Mouse (Mus musculus) midbrain, postnatal 0 days (tissue): ENCODE results near the gene 9430038I01Rik. TPM values are rescaled to one million over a fixed set of nuclear protein-coding genes. Genes with fewer than 3 reads are reported as not detected.

Source experiments
- ATAC-seq: fragments of 200-750 bp; cut with Nextera tagmentation; 2 replicates; pipeline ENCODE4 v1.8.0; 2017; ENCODE audit warnings: moderate number of reproducible peaks, mild to moderate bottlenecking, moderate TSS enrichment, moderate library complexity; ENCODE audit not compliant: low FRiP score
- DNase-seq: peaks from one replicate; pipeline ENCODE4 v3.0.0-alpha.2; 2015; ENCODE audit warnings: low spot score
- H3K27ac ChIP-seq: fragments of 300-500 bp; sonication (generic); 2 replicates; pipeline ENCODE4 v1.5.1; 2014; ENCODE audit warnings: low read depth, mild to moderate bottlenecking, low read length, mixed read lengths
- H3K27me3 ChIP-seq: fragments of 300-500 bp; sonication (generic); 2 replicates; pipeline ENCODE4 v1.6.1; 2014; ENCODE audit warnings: low read length, control low read depth, mixed read lengths; ENCODE audit not compliant: insufficient read depth
- H3K36me3 ChIP-seq: fragments of 300-500 bp; sonication (generic); 2 replicates; pipeline ENCODE4 v1.6.1; 2014; ENCODE audit warnings: low read length, control low read depth, mixed read lengths; ENCODE audit not compliant: insufficient read depth
- H3K4me1 ChIP-seq: fragments of 300-500 bp; sonication (generic); 2 replicates; pipeline ENCODE4 v1.6.1; 2014; ENCODE audit warnings: mild to moderate bottlenecking, control low read depth, antibody characterized with exemption, low read length, mixed read lengths; ENCODE audit not compliant: insufficient read depth
- H3K4me2 ChIP-seq: fragments of 300-500 bp; sonication (generic); 2 replicates; pipeline ENCODE4 v1.6.1; 2014; ENCODE audit warnings: low read depth, mild to moderate bottlenecking, low read length, mixed read lengths; ENCODE audit not compliant: poor library complexity, severe bottlenecking
- H3K4me3 ChIP-seq: fragments of 300-500 bp; sonication (generic); 2 replicates; pipeline ENCODE4 v1.5.1; 2014; ENCODE audit warnings: low read depth, mild to moderate bottlenecking, low read length, moderate library complexity
- H3K9ac ChIP-seq: fragments of 300-500 bp; sonication (generic); replicated peaks from 2 replicates; pipeline ENCODE4 v1.6.1; 2014; ENCODE audit warnings: mild to moderate bottlenecking, low read length, moderate library complexity, mixed read lengths; ENCODE audit not compliant: poor library complexity, severe bottlenecking
- H3K9me3 ChIP-seq: fragments of 300-500 bp; sonication (generic); 2 replicates; pipeline ENCODE4 v1.6.1; 2016; ENCODE audit warnings: low read length, control low read depth
- CTCF ChIP-seq: IDR thresholded peaks from 2 replicates; pipeline ENCODE4 v1.5.1; 2016; ENCODE audit warnings: antibody characterized with exemption, mild to moderate bottlenecking
- WGBS: fragments of 180-500 bp; shearing (Covaris S2); extraction: QIAGEN DNeasy Blood & Tissue Kit; methylation state at CpG from one replicate; pipeline ENCODE4 v1.1.7; 2014; 5-methylcytosine and 5-hydroxymethylcytosine counted together
- polyA plus RNA-seq: library from polyadenylated mRNA; unstranded; fragments of >200 nt; fragmentation: Nextera tagmentation; extraction: Ambion mirVana; gene quantifications from 2 replicates; pipeline ENCODE4 v1.2.1, GENCODE M21; 2015
- total RNA-seq: library from RNA; depleted of rRNA; stranded (reverse); fragments of >200 nt; gene quantifications from 2 replicates; pipeline ENCODE4 v1.2.3, GENCODE M21; 2014

Gene 9430038I01Rik
- total and polyA plus RNA-seq, 2 experiments from 2014 or later = 15.3 to 18.6 TPM

- Histone ChIP-seq H3K27ac (peak within 1 kb of the TSS; percentile 89), H3K4me1 (0 out of 2 replicates have a peak, but pooled peaks cover 3% of the 10 kb centered on the region), H3K4me3 (peak within 1 kb of the TSS; percentile 99), H3K27me3 (no peaks in the 10 kb centered on the region), H3K9me3 (no peaks in the 10 kb centered on the region), H3K4me2 (peak within 1 kb of the TSS; percentile 77), H3K36me3 (no peaks in the 10 kb centered on the region), H3K9ac (peak within 1 kb of the TSS; percentile 96)
- 0 out of 2 replicates have a peak, but pooled peaks have one; percentile 1 for TF ChIP-seq CTCF
- DNase-seq (peak; percentile 92), ATAC-seq (peak; percentile 94)
- under 1% methylated on average over 62 of the region's 69 CpGs for WGBS
These were observed 27.0 kb upstream of the 9430038I01Rik start, which contains the start of gene Glrx3 for GRCm38 (mm10) chr7:137437440-137438178. TSS of gene Glrx3 (plus strand) at chr7:137437614.

- no peak for DNase-seq
- WGBS = 81% methylated on average over 6 of the region's 6 CpGs
- no peaks in the 10 kb centered on the region for H3K36me3 ChIP-seq
- no peaks in the 10 kb centered on the region for H3K9me3 ChIP-seq
- no peaks in the 10 kb centered on the region for H3K27me3 ChIP-seq
- 0 out of 2 replicates have a peak, but pooled peaks cover 3% of the 10 kb centered on the region for H3K4me1 ChIP-seq
- H3K4me2 ChIP-seq = peak overlapping the region; percentile 77
- no peak overlapping the region; the same call in 1 of the 2 replicates for H3K27ac ChIP-seq
- peak; percentile 4; the same call in 1 of the 2 replicates for ATAC-seq
- 0 out of 2 replicates have a peak overlapping the region, but pooled peaks have one; percentile 96 for H3K9ac ChIP-seq
- peak overlapping the region; percentile 99; the same call in 1 of the 2 replicates for H3K4me3 ChIP-seq
- TF ChIP-seq CTCF = no peak
These were observed 26.3 kb upstream of the 9430038I01Rik start for GRCm38 (mm10) chr7:137436901-137437300.

- WGBS = 43% methylated on average over 13 of the region's 13 CpGs
- no peak for TF ChIP-seq CTCF
These were observed 21.4 kb upstream of the 9430038I01Rik start for GRCm38 (mm10) chr7:137431769-137432603.

GRCm38 (mm10) chr7:137426693-137427092 is 16.1 kb upstream of the 9430038I01Rik start:
- Histone ChIP-seq H3K4me1 (no peaks in the 10 kb centered on the region), H3K27me3 (no peaks in the 10 kb centered on the region), H3K9me3 (no peaks in the 10 kb centered on the region), H3K36me3 (no peaks in the 10 kb centered on the region), H3K27ac (no peak overlapping the region), H3K4me3 (no peak overlapping the region), H3K9ac (no peak overlapping the region), H3K4me2 (no peak overlapping the region)
- whole genome bisulfite sequencing = 55% methylated on average over 4 of the region's 4 CpGs
- ATAC-seq = no peak
- no peak for TF ChIP-seq CTCF
- DNase-seq = no peak

More at GRCm38 (mm10) chr7:137431769-137432603, 21.4 kb upstream of the 9430038I01Rik start:
- H3K4me1 ChIP-seq = no peaks in the 10 kb centered on the region
- DNase-seq (no peak), ATAC-seq (no peak)
- no peak overlapping the region for H3K27ac ChIP-seq
- H3K4me2 ChIP-seq = no peak overlapping the region
- no peaks in the 10 kb centered on the region for H3K27me3 ChIP-seq
- H3K36me3 ChIP-seq = no peaks in the 10 kb centered on the region
- no peak overlapping the region for H3K4me3 ChIP-seq
- H3K9me3 ChIP-seq = no peaks in the 10 kb centered on the region
- no peak overlapping the region for H3K9ac ChIP-seq

- ATAC-seq (no peak), DNase-seq (no peak)
- Histone ChIP-seq H3K4me1 (no peaks in the 10 kb centered on the region), H3K27ac (no peak overlapping the region), H3K36me3 (no peaks in the 10 kb centered on the region), H3K27me3 (no peaks in the 10 kb centered on the region), H3K4me2 (no peak overlapping the region), H3K9ac (no peak overlapping the region), H3K9me3 (no peaks in the 10 kb centered on the region), H3K4me3 (no peak overlapping the region)
- WGBS = 97% methylated on average over 4 of the region's 4 CpGs
- TF ChIP-seq CTCF = no peak
These were observed 10.7 kb upstream of the 9430038I01Rik start for GRCm38 (mm10) chr7:137421236-137421635.
